Mouse (Mus musculus) megakaryocyte, embryonic 14.5 days (primary cell): ENCODE data around the gene Cpt1a.

Experiments
- FLI1 ChIP-seq: IDR thresholded peaks from 2 replicates; pipeline ENCODE4 v1.6.1; 2012; ENCODE audit warnings: low read length, inconsistent platforms, mixed read lengths
- GATA1 ChIP-seq: IDR thresholded peaks from 3 replicates; pipeline ENCODE4 v1.6.1; 2012; ENCODE audit warnings: mixed read lengths, low read length, inconsistent platforms, borderline replicate concordance

GRCm38 (mm10) chr19:3388061-3388460 is 65.9 kb downstream of the Cpt1a start:
- TF ChIP-seq GATA1 (no peak), FLI1 (no peak)
